Mouse (Mus musculus): Measurements from ENCODE around the gene Gm13762. TPM values are rescaled to one million over a fixed set of nuclear protein-coding genes. Genes with fewer than 3 reads are reported as not detected.
"Not testable (repeated sequence)": the region's sequence is repeated elsewhere in the genome, so short reads cannot be mapped to it uniquely, and the experiment has no call there.

Gene Gm13762
- polyA plus RNA-seq (2015; fragmentation: Nextera tagmentation; extraction: Ambion mirVana), result not detected in 2 replicates

GRCm38 (mm10) chr2:88980181-88980580 is at the start of gene Gm13762:
TSS of gene Gm13762 (minus strand) at chr2:88980281.
- Histone ChIP-seq H3K27me3 (no peaks in the 10 kb centered on the region), H3K9ac (no peak within 1 kb of the TSS), H3K4me2 (no peak within 1 kb of the TSS), H3K4me3 (no peak within 1 kb of the TSS), H3K36me3 (no peaks in the 10 kb centered on the region), H3K9me3 (no peaks in the 10 kb centered on the region), H3K4me1 (replicated peaks) (no peaks in the 10 kb centered on the region), H3K27ac (replicated peaks) (no peak within 1 kb of the TSS)
- ATAC-seq (ENCODE audit: low FRiP score, low read depth), result no peak
- 95% methylated on average over 1 of the region's 1 CpGs for WGBS

- not testable (repeated sequence) for H3K36me3 ChIP-seq; H3K4me3 ChIP-seq; H3K9ac ChIP-seq; H3K27me3 ChIP-seq; ATAC-seq (ENCODE audit: low FRiP score, low read depth); H3K27ac ChIP-seq (replicated peaks); H3K4me2 ChIP-seq; H3K9me3 ChIP-seq; H3K4me1 ChIP-seq (replicated peaks)
- 80% methylated on average over 3 of the region's 3 CpGs for WGBS
Measured at GRCm38 (mm10) chr2:89021436-89021835, 41.4 kb upstream of the Gm13762 start.

- no peaks in the 10 kb centered on the region for H3K4me1 ChIP-seq (replicated peaks)
- WGBS, result 84% methylated on average over 1 of the region's 1 CpGs
Measured at GRCm38 (mm10) chr2:89018240-89018639, 38.2 kb upstream of the Gm13762 start, which contains the start of gene Olfr1216. TSS of gene Olfr1216 (minus strand) at chr2:89018340.

GRCm38 (mm10) chr2:89006873-89007272 is 26.8 kb upstream of the Gm13762 start, which contains the start of gene Olfr1215:
TSS of gene Olfr1215 (minus strand) at chr2:89006973.
- H3K4me1 ChIP-seq (replicated peaks), result no peaks in the 10 kb centered on the region
- WGBS, result 70% methylated on average over 2 of the region's 2 CpGs
- no peaks in the 10 kb centered on the region for H3K27me3 ChIP-seq
- H3K9me3 ChIP-seq, result no peaks in the 10 kb centered on the region
- no peak within 1 kb of the TSS for H3K27ac ChIP-seq (replicated peaks)
- H3K4me2 ChIP-seq, result no peak within 1 kb of the TSS
- H3K9ac ChIP-seq, result no peak within 1 kb of the TSS
- ATAC-seq (ENCODE audit: low FRiP score, low read depth), result no peak
- no peaks in the 10 kb centered on the region for H3K36me3 ChIP-seq
- no peak within 1 kb of the TSS for H3K4me3 ChIP-seq

More at GRCm38 (mm10) chr2:89018240-89018639, 38.2 kb upstream of the Gm13762 start, which contains the start of gene Olfr1216:
- H3K4me3 ChIP-seq, result no peak within 1 kb of the TSS
- H3K9me3 ChIP-seq, result no peaks in the 10 kb centered on the region
- H3K4me2 ChIP-seq, result no peak within 1 kb of the TSS
- no peak within 1 kb of the TSS for H3K9ac ChIP-seq
- no peak for ATAC-seq (ENCODE audit: low FRiP score, low read depth)
- H3K36me3 ChIP-seq, result no peaks in the 10 kb centered on the region
- no peak within 1 kb of the TSS for H3K27ac ChIP-seq (replicated peaks)
- H3K27me3 ChIP-seq, result no peaks in the 10 kb centered on the region

GRCm38 (mm10) chr2:88992553-88992952 is 12.5 kb upstream of the Gm13762 start, which contains the start of gene Olfr1214:
TSS of gene Olfr1214 (minus strand) at chr2:88992653.
- 94% methylated on average over 1 of the region's 1 CpGs for WGBS
- no peaks in the 10 kb centered on the region for H3K9me3 ChIP-seq
- no peaks in the 10 kb centered on the region for H3K27me3 ChIP-seq
- H3K4me2 ChIP-seq, result no peak within 1 kb of the TSS
- H3K9ac ChIP-seq, result no peak within 1 kb of the TSS
- H3K4me1 ChIP-seq (replicated peaks), result no peaks in the 10 kb centered on the region
- H3K27ac ChIP-seq (replicated peaks), result no peak within 1 kb of the TSS
- no peak within 1 kb of the TSS for H3K4me3 ChIP-seq
- ATAC-seq (ENCODE audit: low FRiP score, low read depth), result no peak
- H3K36me3 ChIP-seq, result no peaks in the 10 kb centered on the region

GRCm38 (mm10) chr2:88953669-88954068 is 26.4 kb downstream of the Gm13762 start, which contains the start of gene Olfr1212:
TSS of gene Olfr1212 (plus strand) at chr2:88953969.
- no peaks in the 10 kb centered on the region for H3K36me3 ChIP-seq
- H3K4me1 ChIP-seq (replicated peaks), result no peaks in the 10 kb centered on the region
- no peak within 1 kb of the TSS for H3K9ac ChIP-seq
- no peak within 1 kb of the TSS for H3K27ac ChIP-seq (replicated peaks)
- H3K9me3 ChIP-seq, result no peaks in the 10 kb centered on the region
- ATAC-seq (ENCODE audit: low FRiP score, low read depth), result no peak
- no peak within 1 kb of the TSS for H3K4me2 ChIP-seq
- no peak within 1 kb of the TSS for H3K4me3 ChIP-seq
- no peaks in the 10 kb centered on the region for H3K27me3 ChIP-seq

- ATAC-seq (ENCODE audit: low FRiP score, low read depth), result no peak
- no peaks in the 10 kb centered on the region for H3K27me3 ChIP-seq
- H3K9ac ChIP-seq, result no peak within 1 kb of the TSS
- no peak within 1 kb of the TSS for H3K4me2 ChIP-seq
- no peak within 1 kb of the TSS for H3K4me3 ChIP-seq
- H3K36me3 ChIP-seq, result no peaks in the 10 kb centered on the region
- H3K4me1 ChIP-seq (replicated peaks), result no peaks in the 10 kb centered on the region
- WGBS, result 87% methylated on average over 1 of the region's 1 CpGs
- H3K27ac ChIP-seq (replicated peaks), result no peak within 1 kb of the TSS
- H3K9me3 ChIP-seq, result no peaks in the 10 kb centered on the region
Measured at GRCm38 (mm10) chr2:88938011-88938410, 42.1 kb downstream of the Gm13762 start, which contains the start of gene Olfr1211. TSS of gene Olfr1211 (minus strand) at chr2:88938111.

Other genes starting within 250 kb of the Gm13762 start
- not detected in 2 replicates for gene Olfr1197, start 247.9 kb downstream of the Gm13762 start, polyA plus RNA-seq (2015; fragmentation: Nextera tagmentation; extraction: Ambion mirVana)
- not detected in 2 replicates for gene Olfr1198, start 228.9 kb downstream of the Gm13762 start, polyA plus RNA-seq (2015; fragmentation: Nextera tagmentation; extraction: Ambion mirVana)
- not detected in 2 replicates for gene Olfr1199, start 219.8 kb downstream of the Gm13762 start, polyA plus RNA-seq (2015; fragmentation: Nextera tagmentation; extraction: Ambion mirVana)
- not detected in 2 replicates for gene Olfr1200, start 209.8 kb downstream of the Gm13762 start, polyA plus RNA-seq (2015; fragmentation: Nextera tagmentation; extraction: Ambion mirVana)
- gene Olfr1201, start 187.2 kb downstream of the Gm13762 start, polyA plus RNA-seq (2015; fragmentation: Nextera tagmentation; extraction: Ambion mirVana), result not detected in 2 replicates
- 0.04 TPM in 1 of 2 replicates, not detected in the other for gene Olfr1202, start 165.8 kb downstream of the Gm13762 start, polyA plus RNA-seq (2015; fragmentation: Nextera tagmentation; extraction: Ambion mirVana)
- not detected in 2 replicates for gene Olfr1205, start 150.5 kb downstream of the Gm13762 start, polyA plus RNA-seq (2015; fragmentation: Nextera tagmentation; extraction: Ambion mirVana)
- not detected in 2 replicates for gene Olfr1204, start 131.0 kb downstream of the Gm13762 start, polyA plus RNA-seq (2015; fragmentation: Nextera tagmentation; extraction: Ambion mirVana)
- gene Olfr1206, start 117.0 kb downstream of the Gm13762 start, polyA plus RNA-seq (2015; fragmentation: Nextera tagmentation; extraction: Ambion mirVana), result not detected in 2 replicates
- gene Olfr1208, start 78.0 kb downstream of the Gm13762 start, polyA plus RNA-seq (2015; fragmentation: Nextera tagmentation; extraction: Ambion mirVana), result not detected in 2 replicates
- not detected in 2 replicates for gene Olfr1209, start 65.1 kb downstream of the Gm13762 start, polyA plus RNA-seq (2015; fragmentation: Nextera tagmentation; extraction: Ambion mirVana)
- not detected in 2 replicates for gene Olfr1211, start 42.2 kb downstream of the Gm13762 start, polyA plus RNA-seq (2015; fragmentation: Nextera tagmentation; extraction: Ambion mirVana)
- not detected in 2 replicates for gene Olfr1212, start 26.3 kb downstream of the Gm13762 start, polyA plus RNA-seq (2015; fragmentation: Nextera tagmentation; extraction: Ambion mirVana)
- gene Olfr1214, start 12.4 kb upstream of the Gm13762 start, polyA plus RNA-seq (2015; fragmentation: Nextera tagmentation; extraction: Ambion mirVana), result not detected in 2 replicates
- gene Olfr1215, start 26.7 kb upstream of the Gm13762 start, polyA plus RNA-seq (2015; fragmentation: Nextera tagmentation; extraction: Ambion mirVana), result not detected in 2 replicates
- gene Olfr1216, start 38.1 kb upstream of the Gm13762 start, polyA plus RNA-seq (2015; fragmentation: Nextera tagmentation; extraction: Ambion mirVana), result not detected in 2 replicates
- not detected in 2 replicates for gene Olfr1217, start 51.8 kb upstream of the Gm13762 start, polyA plus RNA-seq (2015; fragmentation: Nextera tagmentation; extraction: Ambion mirVana)
- gene Olfr1218, start 80.9 kb upstream of the Gm13762 start, polyA plus RNA-seq (2015; fragmentation: Nextera tagmentation; extraction: Ambion mirVana), result not detected in 2 replicates
- not detected in 2 replicates for gene Olfr1219, start 103.2 kb upstream of the Gm13762 start, polyA plus RNA-seq (2015; fragmentation: Nextera tagmentation; extraction: Ambion mirVana)
- gene Olfr1220, start 126.6 kb upstream of the Gm13762 start, polyA plus RNA-seq (2015; fragmentation: Nextera tagmentation; extraction: Ambion mirVana), result not detected in 2 replicates
- not detected in 2 replicates for gene Olfr1221, start 137.0 kb upstream of the Gm13762 start, polyA plus RNA-seq (2015; fragmentation: Nextera tagmentation; extraction: Ambion mirVana)
- gene Olfr1222, start 152.8 kb upstream of the Gm13762 start, polyA plus RNA-seq (2015; fragmentation: Nextera tagmentation; extraction: Ambion mirVana), result not detected in 2 replicates
- not detected in 2 replicates for gene Olfr1223, start 171.3 kb upstream of the Gm13762 start, polyA plus RNA-seq (2015; fragmentation: Nextera tagmentation; extraction: Ambion mirVana)
- not detected in 2 replicates for gene Olfr1224-ps1, start 183.8 kb upstream of the Gm13762 start, polyA plus RNA-seq (2015; fragmentation: Nextera tagmentation; extraction: Ambion mirVana)
- not detected in 2 replicates for gene Olfr1225, start 194.4 kb upstream of the Gm13762 start, polyA plus RNA-seq (2015; fragmentation: Nextera tagmentation; extraction: Ambion mirVana)
- not detected in 2 replicates for gene Olfr1226, start 219.8 kb upstream of the Gm13762 start, polyA plus RNA-seq (2015; fragmentation: Nextera tagmentation; extraction: Ambion mirVana)

All from hindbrain, embryonic 15.5 days (tissue).